Comparison of ENCODE assay signal across 23 mouse cellular contexts in the genomic region with DNA sequence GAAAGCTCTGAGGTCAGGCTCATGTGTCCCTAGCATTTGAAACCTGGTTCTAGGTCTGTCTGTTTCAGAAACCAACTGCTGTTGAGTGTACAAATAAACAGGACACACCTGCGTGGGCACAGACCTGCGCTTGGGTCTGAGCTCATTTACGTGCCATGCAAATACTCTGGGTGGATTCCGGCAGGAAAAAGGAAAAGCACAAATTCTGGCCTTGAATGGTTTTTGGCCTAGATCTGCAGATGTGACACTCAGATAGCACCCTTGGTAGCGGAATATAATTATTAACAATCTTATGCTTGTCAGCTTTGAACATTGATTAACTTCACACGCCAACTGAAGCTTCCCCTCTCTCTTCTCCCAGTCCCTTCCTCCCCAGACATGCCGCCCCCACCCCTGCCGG. TPM values are rescaled to one million over a fixed set of nuclear protein-coding genes. Genes with fewer than 3 reads are reported as not detected.
DNase-seq lines count a peak whose midpoint lies in the region; ATAC-seq and TF ChIP-seq lines count a peak whose summit lies in the region.
"Had no signal": no experiment of that assay in that cellular context is flagged by ENCODE, and none has a peak within 500 bp of the region (broad histone marks: within the 10 kb centered on the region; RNA-seq: fewer than 3 reads in every experiment).

No protein-coding gene starts in this region.

- TF ChIP-seq CTCF in G1E (IDR thresholded peaks at IDR 0.05; ENCODE audit: low read depth, low read length), result no peak

- H3K36me3 ChIP-seq in kidney, embryonic 16.5 days (ENCODE audit: insufficient read depth, low read length), result no peaks in the 10 kb centered on the region
- no peaks in the 10 kb centered on the region for H3K36me3 ChIP-seq in kidney, embryonic 15.5 days
- H3K36me3 ChIP-seq in G1E (replicated peaks), result peaks cover 47% of the 10 kb centered on the region
- peaks cover 2% of the 10 kb centered on the region; the same call in 1 of the 2 replicates for H3K36me3 ChIP-seq in liver, embryonic 16.5 days (ENCODE audit: control insufficient read depth, insufficient read depth)
- H3K36me3 ChIP-seq: intestine, embryonic 15.5 days; limb, embryonic 10.5 days; neural tube, embryonic 12.5 days had no signal

- no peak for ATAC-seq in kidney, embryonic 16.5 days (ENCODE audit: low FRiP score, low TSS enrichment)
- ATAC-seq in kidney, embryonic 15.5 days (replicated peaks; ENCODE audit: low FRiP score), result no peak
- no peak for ATAC-seq in G1E (ENCODE audit: extremely low read depth, insufficient number of reproducible peaks, low FRiP score, poor library complexity, severe bottlenecking)
- no peak for ATAC-seq in liver, embryonic 16.5 days (ENCODE audit: low read depth)
- ATAC-seq: forebrain, embryonic 14.5 days; intestine, embryonic 15.5 days; midbrain, embryonic 13.5 days; Patski had no signal

- no peaks in the 10 kb centered on the region for H3K9me3 ChIP-seq in kidney, embryonic 16.5 days (ENCODE audit: low read length)
- no peaks in the 10 kb centered on the region for H3K9me3 ChIP-seq in kidney, embryonic 15.5 days (replicated peaks)
- H3K9me3 ChIP-seq in G1E (replicated peaks), result no peaks in the 10 kb centered on the region
- no peaks in the 10 kb centered on the region for H3K9me3 ChIP-seq in liver, embryonic 16.5 days (replicated peaks; ENCODE audit: control insufficient read depth, low read length)
- H3K9me3 ChIP-seq: intestine, embryonic 15.5 days; limb, embryonic 10.5 days; midbrain, embryonic 13.5 days; neural tube, embryonic 12.5 days had no signal

- WGBS in kidney, embryonic 16.5 days, result 77% methylated on average over 8 of the region's 8 CpGs
- WGBS in kidney, embryonic 15.5 days, result 63% methylated on average over 8 of the region's 8 CpGs
- 65% methylated on average over 8 of the region's 8 CpGs for WGBS in liver, embryonic 16.5 days (ENCODE audit: insufficient replicate concordance)

- peaks cover 17% of the 10 kb centered on the region for H3K4me1 ChIP-seq in kidney, embryonic 16.5 days (ENCODE audit: insufficient read depth, low read length)
- H3K4me1 ChIP-seq in kidney, embryonic 15.5 days, result peaks cover 30% of the 10 kb centered on the region
- peaks cover 57% of the 10 kb centered on the region for H3K4me1 ChIP-seq in G1E (ENCODE audit: insufficient read depth, low read depth, low read length)
- H3K4me1 ChIP-seq in liver, embryonic 16.5 days (ENCODE audit: control insufficient read depth, low read depth, low read length), result peaks cover 59% of the 10 kb centered on the region

- no peak overlapping the region for H3K4me3 ChIP-seq in kidney, embryonic 16.5 days (ENCODE audit: low read length)
- no peak overlapping the region for H3K4me3 ChIP-seq in kidney, embryonic 15.5 days (replicated peaks)
- H3K4me3 ChIP-seq in G1E (ENCODE audit: low read depth, low read length), result peak overlapping the region; percentile 9; the same call in 1 of the 2 replicates
- no peak overlapping the region for H3K4me3 ChIP-seq in liver, embryonic 16.5 days (ENCODE audit: low read depth, low read length)
- H3K4me3 ChIP-seq: heart, adult 2 months; intestine, embryonic 15.5 days; limb, embryonic 10.5 days; midbrain, embryonic 13.5 days; neural tube, embryonic 12.5 days had no signal

- H3K27ac ChIP-seq in kidney, embryonic 16.5 days (ENCODE audit: low read length), result peak overlapping the region; percentile 32; the same call in 1 of the 2 replicates
- H3K27ac ChIP-seq in kidney, embryonic 15.5 days, result no peak overlapping the region
- peak overlapping the region; percentile 87 for H3K27ac ChIP-seq in liver, embryonic 16.5 days (ENCODE audit: low read length)
- H3K27ac ChIP-seq: heart, adult 2 months; hindbrain, embryonic 14.5 days; intestine, embryonic 15.5 days; limb, embryonic 10.5 days; midbrain, embryonic 13.5 days; neural tube, embryonic 12.5 days had no signal

- no peak overlapping the region for H3K4me2 ChIP-seq in kidney, embryonic 16.5 days (replicated peaks; ENCODE audit: low read depth, low read length)
- H3K4me2 ChIP-seq in kidney, embryonic 15.5 days, result no peak overlapping the region
- peak overlapping the region; percentile 95 for H3K4me2 ChIP-seq in liver, embryonic 16.5 days (ENCODE audit: low read depth, low read length)
- H3K4me2 ChIP-seq: hindbrain, embryonic 14.5 days; intestine, embryonic 15.5 days; lung, embryonic 14.5 days; midbrain, embryonic 13.5 days; neural tube, embryonic 12.5 days had no signal

- H3K9ac ChIP-seq in kidney, embryonic 16.5 days (replicated peaks; ENCODE audit: low read length), result no peak overlapping the region
- no peak overlapping the region for H3K9ac ChIP-seq in kidney, embryonic 15.5 days
- 0 out of 2 replicates have a peak overlapping the region, but pooled peaks have one; percentile 6 for H3K9ac ChIP-seq in liver, embryonic 16.5 days (ENCODE audit: low read depth, low read length)
- H3K9ac ChIP-seq: hindbrain, embryonic 14.5 days; lung, embryonic 14.5 days; midbrain, embryonic 13.5 days; neural tube, embryonic 12.5 days had no signal

- H3K27me3 ChIP-seq in kidney, embryonic 16.5 days (ENCODE audit: insufficient read depth, low read length), result peaks cover 11% of the 10 kb centered on the region
- peaks cover 14% of the 10 kb centered on the region for H3K27me3 ChIP-seq in kidney, embryonic 15.5 days
- peaks cover 7% of the 10 kb centered on the region for H3K27me3 ChIP-seq in G1E (ENCODE audit: insufficient read depth, low read length)
- H3K27me3 ChIP-seq in liver, embryonic 16.5 days (ENCODE audit: control insufficient read depth, insufficient read depth, low read depth, low read length), result peaks cover 8% of the 10 kb centered on the region

- DNase-seq in G1E (ENCODE audit: low spot score), result no peak
- peak; percentile 36 to 56 for DNase-seq in kidney, postnatal 25 days
- no peak for DNase-seq in urinary bladder, postnatal 36 days (ENCODE audit: low spot score in 2 of 2)
- DNase-seq in layer of hippocampus, adult 8-10 months (ENCODE audit: low spot score in 2 of 2), result no peak
- DNase-seq: adrenal gland, adult 8-10 months; cerebellum, adult 9-11 months; gastrocnemius, postnatal 25 days; heart, adult 2 months; heart, postnatal 36 days; lung, embryonic 14.5 days; right cerebral cortex, adult 18-20 months; thymus, postnatal 36 days had no signal

RNA-seq across cellular contexts. Expression of a gene that starts 3.5 kb away (rescaled TPM):
- 20.8 and 22.6 TPM in 2 replicates for polyA plus RNA-seq in kidney, embryonic 16.5 days (2015; fragmentation: Nextera tagmentation; extraction: Ambion mirVana)
- polyA plus RNA-seq in kidney, embryonic 15.5 days (2015; fragmentation: Nextera tagmentation; extraction: Ambion mirVana), result 17.4 and 17.5 TPM in 2 replicates
- total RNA-seq in G1E (2014; fragmentation: Nextera tagmentation) (65.4 and 68.9 TPM in 2 replicates), G1E (2017) (22.1 and 24.0 TPM in 2 replicates)
- polyA plus RNA-seq in G1E (2012), result 29.2 and 29.5 TPM in 2 replicates
- polyA plus RNA-seq in liver, embryonic 16.5 days (2015; fragmentation: Nextera tagmentation; extraction: Ambion mirVana), result 13.4 and 15.0 TPM in 2 replicates
- 10 to 100 TPM; 63.7 to 69.3 (median 67.1) TPM for total RNA-seq in layer of hippocampus, adult 8-10 months (2022)

RNA-seq across cellular contexts. Expression of a gene that starts 4.4 kb away (rescaled TPM):
- polyA plus RNA-seq in kidney, embryonic 16.5 days (2015; fragmentation: Nextera tagmentation; extraction: Ambion mirVana), result 0.22 TPM in 1 of 2 replicates, not detected in the other
- polyA plus RNA-seq in kidney, embryonic 15.5 days (2015; fragmentation: Nextera tagmentation; extraction: Ambion mirVana), result 0.18 and 0.27 TPM in 2 replicates
- total RNA-seq in G1E (2014; fragmentation: Nextera tagmentation) (not detected in 2 replicates), G1E (2017) (under 0.01 and 0.12 TPM in 2 replicates)
- polyA plus RNA-seq in G1E (2012), result not detected in 2 replicates
- not detected in 2 replicates for polyA plus RNA-seq in liver, embryonic 16.5 days (2015; fragmentation: Nextera tagmentation; extraction: Ambion mirVana)
- 1 to 10 TPM in 1 of 4 experiments, under 1 TPM in 3; 0.49 to 1.1 (median 0.75) TPM for total RNA-seq in layer of hippocampus, adult 8-10 months (2022)
- total RNA-seq: gastrocnemius, postnatal 25 days; heart, adult 2 months had no signal
- polyA plus RNA-seq: embryonic facial prominence, embryonic 11.5 days; heart, adult 2 months; intestine, embryonic 15.5 days; limb, embryonic 10.5 days; lung, embryonic 14.5 days had no signal

RNA-seq across cellular contexts. Expression of a gene that starts 59.1 kb away (rescaled TPM):
- 300 and 327 TPM in 2 replicates for polyA plus RNA-seq in kidney, embryonic 16.5 days (2015; fragmentation: Nextera tagmentation; extraction: Ambion mirVana)
- polyA plus RNA-seq in kidney, embryonic 15.5 days (2015; fragmentation: Nextera tagmentation; extraction: Ambion mirVana), result 293 and 318 TPM in 2 replicates
- total RNA-seq in G1E (2014; fragmentation: Nextera tagmentation) (121 and 123 TPM in 2 replicates), G1E (2017) (152 and 177 TPM in 2 replicates)
- polyA plus RNA-seq in G1E (2012), result 428 and 563 TPM in 2 replicates
- 96.9 and 101 TPM in 2 replicates for polyA plus RNA-seq in liver, embryonic 16.5 days (2015; fragmentation: Nextera tagmentation; extraction: Ambion mirVana)
- total RNA-seq in layer of hippocampus, adult 8-10 months (2022), result 100 to 1,000 TPM; 122 to 134 (median 134) TPM

Comparison
In these comparisons a context has a peak if more than half of its experiments do, and no peak if none do; other contexts are left out.
1. DNase-seq: peak in kidney, postnatal 25 days (2 of 2); none in G1E (single experiment), urinary bladder, postnatal 36 days (0 of 2) and layer of hippocampus, adult 8-10 months (0 of 2).